Mouse (Mus musculus) c-Kit-positive CD71-positive TER-119-positive erythroid progenitor cells, embryonic 14.5 days (primary cell): ENCODE measurements at regions not wholly inside any gene's neighbourhood (a gene's known extent, or its start where the extent isn't known, plus 50 kb on each side); places are given as distances from the start of the nearest gene placed in this dataset.

Experiments used
- DNase-seq: peaks from one replicate; pipeline ENCODE4 v3.0.0-alpha.2; 2013; ENCODE audit warnings: low spot score

DNA sequence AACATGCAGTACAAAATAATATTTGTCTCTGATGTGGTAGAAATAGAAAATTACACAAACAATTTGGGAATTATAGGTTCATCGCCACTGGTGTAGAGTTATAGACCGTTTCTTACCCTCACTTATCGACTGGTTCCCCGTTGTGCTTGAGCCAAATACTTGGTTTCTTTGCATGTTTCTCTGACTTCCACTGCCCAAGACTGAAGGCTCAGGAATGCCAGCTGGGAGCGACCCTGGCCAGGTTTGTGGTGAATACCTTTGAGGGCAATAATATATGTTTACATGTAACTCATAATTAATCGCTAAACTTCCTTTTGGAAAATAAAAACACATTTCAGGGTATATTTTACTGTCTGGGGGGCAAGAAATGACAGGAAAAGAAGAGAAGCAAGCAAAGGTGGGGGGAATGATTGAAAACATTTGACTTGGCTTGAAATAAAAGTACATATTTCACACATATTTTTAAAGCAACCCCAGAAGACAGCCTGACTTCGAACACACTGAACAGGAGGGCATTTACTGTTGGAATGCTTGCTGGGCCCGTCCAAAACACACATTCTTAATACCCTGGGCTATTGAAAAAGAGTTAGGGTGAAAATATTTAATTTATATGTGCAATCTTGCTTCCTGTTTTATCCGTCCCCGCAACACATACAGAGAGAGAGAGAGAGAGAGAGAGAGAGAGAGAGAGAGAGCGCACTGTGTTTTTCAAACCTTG is 75.3 kb upstream of the Ccn2 start:
- DNase-seq: no peak

DNA sequence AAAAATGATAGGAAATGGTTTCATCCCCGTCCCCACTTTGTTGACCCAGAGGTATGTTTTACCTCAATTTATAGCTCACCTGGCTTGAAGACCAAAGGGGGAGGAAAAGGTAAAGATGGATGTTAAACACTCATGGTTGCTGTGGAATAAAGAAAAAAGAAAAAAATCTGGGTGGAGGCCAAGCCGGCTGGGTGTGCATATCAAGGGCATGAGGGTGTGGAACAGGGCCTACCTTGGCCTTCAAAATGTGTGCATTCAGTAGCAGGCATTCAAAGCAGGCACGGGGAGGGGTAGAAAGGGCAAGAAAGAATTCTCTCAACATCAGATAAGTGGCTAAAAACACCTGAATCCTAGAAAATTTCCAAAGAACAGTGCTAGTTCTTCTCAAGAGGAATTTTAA is 74.7 kb upstream of the Ccn2 start:
- DNase-seq: no peak

- no peak for DNase-seq
These were observed 62.5 kb upstream of the Ccn2 start for GRCm38 (mm10) chr10:24532776-24533175.

DNA sequence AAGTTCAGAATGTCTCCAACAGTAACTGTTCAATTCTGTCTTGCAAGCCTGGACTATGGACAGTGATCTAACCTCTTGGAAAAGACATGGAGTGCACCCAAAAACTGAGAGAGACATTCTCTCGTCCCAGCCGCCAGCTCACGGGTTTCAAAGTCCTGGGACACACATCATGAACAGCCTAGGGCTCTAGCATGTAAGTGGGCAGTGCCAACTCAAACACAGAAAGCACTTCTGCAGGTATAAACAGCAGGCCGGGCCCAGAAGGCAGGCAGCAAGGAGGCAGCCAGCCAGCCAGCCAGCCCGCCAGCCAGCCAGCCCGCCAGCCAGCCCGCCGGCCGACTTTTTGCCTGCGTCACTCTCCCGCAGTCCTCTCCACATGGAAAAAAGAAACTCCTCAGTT is 60.3 kb upstream of the Ccn2 start:
- DNase-seq: no peak

GRCm38 (mm10) chr10:24535461-24535860 is 59.8 kb upstream of the Ccn2 start:
- DNase-seq: no peak

GRCm38 (mm10) chr10:24541990-24542389 is 53.3 kb upstream of the Ccn2 start:
- no peak for DNase-seq
